Mouse (Mus musculus): ENCODE data around the gene Rerg. TPM values are rescaled to one million over a fixed set of nuclear protein-coding genes. Genes with fewer than 3 reads are reported as not detected.

Gene Rerg
- total RNA-seq, 2 experiments from 2014 or later: 1.4 to 1.7 TPM

GRCm38 (mm10) chr6:137138822-137139221, 31.5 kb downstream of the Rerg start:
- intact Hi-C loops (cut with DNase I): no loop called here
- DNase-seq: no peak
- H3K4me3 ChIP-seq: no peak overlapping the region
- H3K27ac ChIP-seq: peak overlapping the region; percentile 28; the same call in 1 of the 2 replicates
- TF ChIP-seq CTCF (IDR thresholded peaks at IDR 0.05): no peak

- TF ChIP-seq CTCF (IDR thresholded peaks at IDR 0.05): no peak
- H3K27ac ChIP-seq: peak overlapping the region; percentile 28; the same call in 1 of the 2 replicates
- no peak overlapping the region for H3K4me3 ChIP-seq
- DNase-seq: no peak
- intact Hi-C loops (cut with DNase I): no loop called here
Measured at GRCm38 (mm10) chr6:137138391-137138790, 31.9 kb downstream of the Rerg start.

DNA sequence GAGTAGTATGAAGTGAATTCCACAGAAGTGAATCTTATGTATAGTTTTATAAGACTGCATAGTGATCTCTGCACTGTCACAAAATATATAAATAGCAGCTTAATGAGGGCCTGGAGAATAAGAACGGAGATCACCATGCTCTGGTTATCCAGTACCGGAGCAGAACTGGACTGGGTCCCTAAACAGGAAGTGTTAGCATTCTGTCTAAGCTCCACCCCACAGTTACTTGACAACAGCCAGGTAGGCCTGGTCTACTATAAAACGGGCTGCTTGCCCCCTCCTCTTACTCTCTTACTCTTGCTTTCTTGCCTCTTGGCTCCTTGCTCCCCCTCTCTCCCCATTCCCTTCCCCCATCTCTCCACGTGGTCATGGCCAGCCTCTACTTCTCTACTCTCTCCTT, 33.9 kb downstream of the Rerg start:
- Histone ChIP-seq H3K4me3 (peak overlapping the region; percentile 57), H3K27ac (peak overlapping the region; percentile 79)
- no peak for TF ChIP-seq CTCF (IDR thresholded peaks at IDR 0.05)
- DNase-seq: no peak
- intact Hi-C loops (cut with DNase I): no loop called here

DNA sequence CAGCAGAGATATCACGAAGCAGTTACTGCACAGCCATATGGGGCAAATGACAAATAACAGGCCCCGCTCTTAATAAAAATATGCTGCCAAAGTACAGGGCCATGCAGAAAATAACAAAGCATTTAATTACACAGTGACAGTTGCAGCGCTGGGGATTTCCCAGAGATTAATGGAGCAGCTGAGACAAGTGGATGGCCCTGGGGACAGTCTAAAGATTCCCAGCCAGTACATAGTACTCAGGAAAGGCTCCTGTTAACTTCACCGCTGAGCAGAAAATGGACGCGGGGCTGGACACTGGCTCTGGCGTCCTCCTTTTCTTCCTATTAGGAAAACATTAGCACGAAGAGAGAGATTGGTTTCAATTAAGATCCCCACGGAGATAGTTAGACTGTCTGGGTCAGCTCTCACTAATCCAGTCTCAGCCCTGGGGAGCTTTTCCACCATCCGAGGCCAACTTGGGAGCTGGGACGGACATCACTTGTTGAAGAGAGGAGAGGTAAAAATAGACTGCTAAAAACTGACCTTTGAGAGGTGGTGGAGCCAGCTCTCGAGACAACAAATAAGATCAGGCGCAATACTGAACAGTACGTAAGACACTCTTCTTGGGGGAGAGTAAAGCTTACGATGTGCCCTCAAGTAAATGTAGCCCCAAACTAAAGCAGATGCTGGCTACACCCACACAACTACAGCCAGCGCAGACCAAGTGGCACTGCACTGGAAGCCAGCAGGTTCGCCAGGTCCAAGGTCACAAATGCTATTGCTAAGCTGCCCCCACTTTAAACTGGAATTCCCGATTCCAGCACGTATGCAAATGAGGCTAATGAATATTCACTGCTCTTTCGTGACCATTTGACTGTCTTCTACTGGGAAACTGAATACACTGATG, 34.5 kb downstream of the Rerg start:
- intact Hi-C loops (cut with DNase I): loop anchor here (1.0 kb wide), 1 partner anchor 25 kb away; no protein-coding TSS in a partner anchor
- TF ChIP-seq CTCF (IDR thresholded peaks at IDR 0.05): no peak
- DNase-seq: peak; percentile 49
- peak overlapping the region; percentile 57 for H3K4me3 ChIP-seq
- peak overlapping the region; percentile 79 for H3K27ac ChIP-seq

GRCm38 (mm10) chr6:137131794-137132193, 38.5 kb downstream of the Rerg start:
- no peak for DNase-seq
- no peak for TF ChIP-seq CTCF (IDR thresholded peaks at IDR 0.05)
- no peak overlapping the region for H3K27ac ChIP-seq
- H3K4me3 ChIP-seq: no peak overlapping the region
- intact Hi-C loops (cut with DNase I): no loop called here

- Histone ChIP-seq H3K4me3 (no peak overlapping the region), H3K27ac (no peak overlapping the region)
- TF ChIP-seq CTCF (IDR thresholded peaks at IDR 0.05): no peak
- intact Hi-C loops (cut with DNase I): no loop called here
- DNase-seq: no peak
Measured at GRCm38 (mm10) chr6:137131349-137131748, 38.9 kb downstream of the Rerg start.

DNA sequence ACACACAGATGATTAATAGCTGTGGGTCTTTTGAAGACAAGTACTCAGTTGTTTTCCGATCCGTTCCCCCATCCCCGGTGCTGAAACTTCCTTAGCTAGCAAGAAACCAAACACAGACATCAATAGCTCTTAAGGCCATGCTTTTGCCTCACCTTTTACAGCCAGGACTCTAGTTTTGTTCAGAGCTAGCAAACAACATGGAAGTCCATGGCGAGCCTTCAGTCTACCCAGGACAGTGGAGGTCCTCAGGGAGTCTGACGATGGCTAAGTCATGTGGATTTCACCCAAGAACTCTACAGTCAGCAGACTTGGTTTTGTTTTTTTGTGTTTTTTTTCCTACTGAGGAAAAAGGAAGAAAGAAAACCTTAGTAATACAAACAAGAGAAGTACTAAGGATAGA, 43.4 kb downstream of the Rerg start:
- TF ChIP-seq CTCF (IDR thresholded peaks at IDR 0.05): no peak
- intact Hi-C loops (cut with DNase I): no loop called here
- H3K4me3 ChIP-seq: no peak overlapping the region
- DNase-seq: no peak
- no peak overlapping the region for H3K27ac ChIP-seq

GRCm38 (mm10) chr6:137126224-137126623, 44.1 kb downstream of the Rerg start:
- intact Hi-C loops (cut with DNase I): no loop called here
- Histone ChIP-seq H3K4me3 (no peak overlapping the region), H3K27ac (no peak overlapping the region)
- peak; percentile 25 for DNase-seq
- TF ChIP-seq CTCF (IDR thresholded peaks at IDR 0.05): no peak

DNA sequence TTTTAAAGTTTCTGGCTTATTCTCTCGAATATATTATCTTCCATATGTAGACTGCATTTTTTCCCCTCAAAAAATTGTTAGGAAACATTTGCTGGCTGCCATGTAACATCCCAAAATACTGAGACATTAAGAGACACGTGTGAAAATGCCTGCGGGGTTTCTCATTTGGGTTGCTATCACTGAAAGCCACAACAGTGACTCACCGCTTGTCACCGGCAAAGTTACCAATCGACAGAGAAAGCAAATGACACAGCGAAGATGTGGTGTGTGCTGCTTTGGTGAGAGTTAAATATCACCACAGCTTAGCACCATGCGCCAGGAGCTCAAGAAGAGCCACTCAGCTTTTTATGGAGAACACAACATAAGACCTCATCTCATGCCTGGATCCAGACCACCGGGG, 44.9 kb downstream of the Rerg start:
- H3K27ac ChIP-seq: no peak overlapping the region
- no peak for DNase-seq

DNA sequence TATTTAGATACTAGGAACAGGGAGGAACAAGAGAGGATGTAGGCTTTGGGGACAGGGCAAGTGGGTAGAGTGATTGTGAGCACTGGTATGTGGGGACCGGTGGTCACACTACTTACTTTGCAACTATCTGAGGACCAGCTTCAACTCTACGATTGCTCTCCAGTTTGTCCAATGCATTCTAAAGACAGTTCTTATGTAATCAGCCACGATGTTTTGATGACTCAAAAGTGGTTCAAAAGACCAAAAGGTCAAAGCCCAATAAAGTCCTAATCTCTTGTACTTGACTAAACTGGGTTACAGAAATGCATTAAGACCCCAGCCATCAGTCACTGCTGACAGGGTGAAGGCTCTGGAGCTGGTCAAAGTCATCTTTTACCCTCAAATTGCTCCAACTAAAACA, 45.3 kb downstream of the Rerg start:
- Histone ChIP-seq H3K4me3 (no peak overlapping the region), H3K27ac (no peak overlapping the region)
- DNase-seq: no peak
- intact Hi-C loops (cut with DNase I): no loop called here
- no peak for TF ChIP-seq CTCF (IDR thresholded peaks at IDR 0.05)

More for the DNA sequence above, 44.9 kb downstream of the Rerg start:
- intact Hi-C loops (cut with DNase I): no loop called here
- H3K4me3 ChIP-seq: no peak overlapping the region
- no peak for TF ChIP-seq CTCF (IDR thresholded peaks at IDR 0.05)

DNA sequence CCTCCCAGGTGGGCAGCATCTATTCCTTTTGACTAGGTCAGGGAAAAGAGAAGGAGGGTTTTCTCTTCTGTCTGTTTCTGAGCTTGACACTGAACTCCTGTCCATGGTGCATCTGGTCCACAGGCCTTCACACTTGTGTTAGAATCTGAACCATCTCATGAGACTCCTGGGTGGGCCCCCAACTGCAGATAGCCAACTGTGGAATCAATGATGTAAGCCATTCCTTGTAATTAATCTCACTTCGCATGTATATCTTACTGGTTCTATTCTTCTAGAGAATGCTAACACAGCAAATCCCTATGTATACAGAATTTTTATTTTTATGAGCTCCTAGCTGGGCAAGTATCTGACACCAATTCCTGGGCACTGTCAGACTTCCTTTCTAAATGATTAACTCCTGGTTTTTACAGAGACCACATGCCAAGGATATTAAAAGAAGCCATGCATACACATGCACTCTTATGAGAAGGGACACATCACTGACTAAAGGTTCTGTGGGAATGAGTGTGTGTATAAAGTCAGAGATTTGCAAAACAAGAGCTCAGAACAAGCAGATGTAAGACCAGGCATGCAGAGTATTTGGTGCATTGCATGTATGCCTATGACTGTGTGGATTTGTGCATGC, 53.3 kb downstream of the Rerg start:
- DNase-seq: no peak
- H3K4me3 ChIP-seq: no peak overlapping the region
- no peak overlapping the region for H3K27ac ChIP-seq
- TF ChIP-seq CTCF (IDR thresholded peaks at IDR 0.05): no peak
- intact Hi-C loops (cut with DNase I): no loop called here

- no peak for DNase-seq
- intact Hi-C loops (cut with DNase I): no loop called here
- no peak for TF ChIP-seq CTCF (IDR thresholded peaks at IDR 0.05)
- no peak overlapping the region for H3K27ac ChIP-seq
- no peak overlapping the region for H3K4me3 ChIP-seq
Measured at GRCm38 (mm10) chr6:137114859-137115258, 55.4 kb downstream of the Rerg start.

GRCm38 (mm10) chr6:137111266-137111813, 59.0 kb downstream of the Rerg start:
- intact Hi-C loops (cut with DNase I): no loop called here
- H3K27ac ChIP-seq: peak overlapping the region; percentile 66
- TF ChIP-seq CTCF (IDR thresholded peaks at IDR 0.05): no peak
- no peak for DNase-seq
- no peak overlapping the region for H3K4me3 ChIP-seq
